Comparison of ENCODE assay signal across 8 mouse cellular contexts in genomic region chr6:38298761-38299401, GRCm38 (mm10). TPM values are rescaled to one million over a fixed set of nuclear protein-coding genes. Genes with fewer than 3 reads are reported as not detected.
DNase-seq lines count a peak whose midpoint lies in the region; ATAC-seq and TF ChIP-seq lines count a peak whose summit lies in the region.

Gene Zc3hav1l, minus strand, starts transcription at chr6:38299259.

- peak within 1 kb of the TSS; percentile 79 for H3K4me3 ChIP-seq in gastrocnemius, adult 2 months
- H3K4me3 ChIP-seq in hindbrain, postnatal 0 days (ENCODE audit: low read length), result peak within 1 kb of the TSS; percentile 82
- peak within 1 kb of the TSS; percentile 95 for H3K4me3 ChIP-seq in megakaryocyte, embryonic 14.5 days (replicated peaks)

- intact Hi-C loops in gastrocnemius, adult 2 months (cut with DNase I), result no loop called here

- H3K9ac ChIP-seq in hindbrain, postnatal 0 days (replicated peaks; ENCODE audit: low read length), result peak within 1 kb of the TSS; percentile 92

- peak; percentile 59 for DNase-seq in T-cell, adult 2 months (ENCODE audit: low spot score)
- peak; percentile 81 for DNase-seq in cerebellum, postnatal 25 days
- DNase-seq in gastrocnemius, adult 2 months, result peak; percentile 77
- DNase-seq in hindbrain, postnatal 0 days (ENCODE audit: low spot score), result peak; percentile 85
- DNase-seq in left cerebral cortex, adult 9 months (ENCODE audit: low spot score in 2 of 2), result peak; percentile 32 to 50
- peak; percentile 70 for DNase-seq in right cerebral cortex, postnatal 25 days
- DNase-seq in urinary bladder, postnatal 4 days (ENCODE audit: low spot score in 2 of 2), result peak; percentile 79 to 81

- 1% methylated on average over 46 of the region's 70 CpGs for whole genome bisulfite sequencing in hindbrain, postnatal 0 days

- H3K36me3 ChIP-seq in hindbrain, postnatal 0 days (ENCODE audit: insufficient read depth, low read length), result no peaks in the 10 kb centered on the region
- peaks cover 30% of the 10 kb centered on the region for H3K36me3 ChIP-seq in megakaryocyte, embryonic 14.5 days (replicated peaks; ENCODE audit: low read length)

- TF ChIP-seq CTCF in gastrocnemius, adult 2 months (IDR thresholded peaks at IDR 0.05), result no peak
- TF ChIP-seq CTCF in hindbrain, postnatal 0 days (IDR thresholded peaks at IDR 0.05; ENCODE audit: low read depth), result no peak

- peak; percentile 93 for ATAC-seq in hindbrain, postnatal 0 days

- H3K27me3 ChIP-seq in hindbrain, postnatal 0 days (ENCODE audit: insufficient read depth, low read length), result no peaks in the 10 kb centered on the region
- peaks cover 21% of the 10 kb centered on the region for H3K27me3 ChIP-seq in megakaryocyte, embryonic 14.5 days (replicated peaks)

- H3K4me2 ChIP-seq in hindbrain, postnatal 0 days (ENCODE audit: low read depth, low read length), result peak within 1 kb of the TSS; percentile 81

- H3K27ac ChIP-seq in gastrocnemius, adult 2 months, result peak within 1 kb of the TSS; percentile 80
- H3K27ac ChIP-seq in hindbrain, postnatal 0 days, result peak within 1 kb of the TSS; percentile 92

- no peaks in the 10 kb centered on the region for H3K9me3 ChIP-seq in hindbrain, postnatal 0 days (ENCODE audit: low read length)
- peaks cover 16% of the 10 kb centered on the region for H3K9me3 ChIP-seq in megakaryocyte, embryonic 14.5 days

- H3K4me1 ChIP-seq in hindbrain, postnatal 0 days (ENCODE audit: insufficient read depth, low read length), result no peaks in the 10 kb centered on the region
- peaks cover 19% of the 10 kb centered on the region for H3K4me1 ChIP-seq in megakaryocyte, embryonic 14.5 days

RNA-seq across cellular contexts. Expression of gene Zc3hav1l, which starts in this region (rescaled TPM):
- under 1 TPM; 0.31 to 0.61 TPM for total RNA-seq in gastrocnemius, adult 2 months (2021)
- total RNA-seq in hindbrain, postnatal 0 days (2014; rRNA removed), result 6.1 and 7.9 TPM in 2 replicates
- 2.7 and 2.9 TPM in 2 replicates for polyA plus RNA-seq in hindbrain, postnatal 0 days (2015; fragmentation: Nextera tagmentation; extraction: Ambion mirVana)
- 0.56 and 1.5 TPM in 2 replicates for polyA plus RNA-seq in megakaryocyte, embryonic 14.5 days (2012; ENCODE audit: insufficient read depth, low replicate concordance)

Comparison
In these comparisons a context has a peak if more than half of its experiments do, and no peak if none do; other contexts are left out.
1. Peak in every context shown above with its lines: DNase-seq, ATAC-seq, H3K4me3 ChIP-seq and H3K27ac ChIP-seq.
2. Peak in DNase-seq, H3K4me3 ChIP-seq and H3K27ac ChIP-seq in gastrocnemius, adult 2 months; RNA of the gene not detected or under 1 TPM.